Mouse (Mus musculus) E14TG2a.4 (cell line): ENCODE measurements around the gene Ighmbp2.

Experiments
- CTCF ChIP-seq: conservative IDR thresholded peaks from 2 replicates; pipeline ENCODE4 v1.5.1; 2014; ENCODE audit warnings: low read length
- NANOG ChIP-seq: IDR thresholded peaks from 2 replicates; pipeline ENCODE4 v1.6.1; 2014; ENCODE audit warnings: borderline replicate concordance, low read length, mixed read lengths

- TF ChIP-seq CTCF (no peak), NANOG (no peak)
These were observed 15.5 kb downstream of the Ighmbp2 start for GRCm38 (mm10) chr19:3267340-3267739.
